Mouse (Mus musculus) liver, postnatal 0 days (tissue): Measurements from ENCODE around the gene Vasp. TPM values are rescaled to one million over a fixed set of nuclear protein-coding genes. Genes with fewer than 3 reads are reported as not detected.
A peak's percentile ranks its signal among the peaks of the same experiment; 100 is the strongest.

Experiments
- ATAC-seq: fragments of 200-750 bp; cut with Nextera tagmentation; 2 replicates; pipeline ENCODE4 v1.8.0; 2017; ENCODE audit warnings: mild to moderate bottlenecking, moderate library complexity
- DNase-seq: peaks from one replicate; pipeline ENCODE4 v3.0.0-alpha.2; 2016
- H3K27ac ChIP-seq: fragments of 300-500 bp; sonication (generic); 2 replicates; pipeline ENCODE4 v1.5.1; 2014; ENCODE audit warnings: antibody characterized with exemption, moderate library complexity, mild to moderate bottlenecking, low read depth
- H3K27me3 ChIP-seq: fragments of 300-500 bp; sonication (generic); 2 replicates; pipeline ENCODE4 v1.6.1; 2014; ENCODE audit warnings: low read length, control low read depth, mixed read lengths; ENCODE audit not compliant: insufficient read depth
- H3K36me3 ChIP-seq: fragments of 300-500 bp; sonication (generic); replicated peaks from 2 replicates; pipeline ENCODE4 v1.6.1; 2014; ENCODE audit warnings: mild to moderate bottlenecking, control low read depth, low read length, moderate library complexity, mixed read lengths; ENCODE audit not compliant: insufficient read depth
- H3K4me1 ChIP-seq: fragments of 300-500 bp; sonication (generic); 2 replicates; pipeline ENCODE4 v1.6.1; 2014; ENCODE audit warnings: antibody characterized with exemption, mild to moderate bottlenecking, control low read depth; ENCODE audit not compliant: insufficient read depth
- H3K4me2 ChIP-seq: fragments of 300-500 bp; sonication (generic); 2 replicates; pipeline ENCODE4 v1.6.1; 2014; ENCODE audit warnings: low read depth, mild to moderate bottlenecking, low read length, moderate library complexity, mixed read lengths
- H3K4me3 ChIP-seq: fragments of 300-500 bp; sonication (generic); 2 replicates; pipeline ENCODE4 v1.5.1; 2014; ENCODE audit warnings: low read depth, low read length
- H3K9ac ChIP-seq: fragments of 300-500 bp; sonication (generic); replicated peaks from 2 replicates; pipeline ENCODE4 v1.6.1; 2014; ENCODE audit warnings: mild to moderate bottlenecking, moderate library complexity
- H3K9me3 ChIP-seq: fragments of 300-500 bp; sonication (generic); 2 replicates; pipeline ENCODE4 v1.6.1; 2016; ENCODE audit warnings: mild to moderate bottlenecking, control low read depth, low read length, mixed read lengths
- CTCF ChIP-seq: sonication (generic); IDR thresholded peaks from 2 replicates; pipeline ENCODE4 v1.5.1; 2016; ENCODE audit warnings: antibody characterized with exemption, low read depth
- EP300 ChIP-seq: IDR thresholded peaks from 2 replicates; pipeline ENCODE4 v1.6.1; 2016; ENCODE audit warnings: antibody characterized with exemption, low read depth, mild to moderate bottlenecking
- WGBS: fragments of 180-500 bp; shearing (Covaris S2); extraction: QIAGEN DNeasy Blood & Tissue Kit; methylation state at CpG from one replicate; pipeline ENCODE4 v1.1.7; 2014; ENCODE audit not compliant: insufficient replicate concordance; 5-methylcytosine and 5-hydroxymethylcytosine counted together
- polyA plus RNA-seq: library from polyadenylated mRNA; unstranded; fragments of >200 nt; fragmentation: Nextera tagmentation; extraction: Ambion mirVana; gene quantifications from 2 replicates; pipeline ENCODE4 v1.2.1, GENCODE M21; 2015

Vasp gene
- polyA plus RNA-seq, 1 experiment from 2014 or later: 36.2 TPM

- Histone ChIP-seq H3K4me3 (peak overlapping the region; percentile 96), H3K27me3 (no peaks in the 10 kb centered on the region), H3K4me2 (peak overlapping the region; percentile 99), H3K27ac (peak overlapping the region; percentile 94), H3K36me3 (peaks cover 11% of the 10 kb centered on the region), H3K4me1 (peaks cover 52% of the 10 kb centered on the region), H3K9ac (peak overlapping the region; percentile 90), H3K9me3 (no peaks in the 10 kb centered on the region)
- WGBS: 23% methylated on average over 10 of the region's 10 CpGs
- ATAC-seq: no peak
- no peak for DNase-seq
- TF ChIP-seq EP300 (no peak), CTCF (no peak)
Measured at GRCm38 (mm10) chr7:19268993-19269681, 2.5 kb downstream of the Vasp start.

GRCm38 (mm10) chr7:19267051-19267450 lies 4.6 kb downstream of the Vasp start:
- peaks cover 49% of the 10 kb centered on the region for H3K4me1 ChIP-seq

GRCm38 (mm10) chr7:19265928-19266822 lies 5.4 kb downstream of the Vasp start:
- 28% methylated on average over 10 of the region's 10 CpGs for WGBS
- Histone ChIP-seq H3K4me1 (peaks cover 49% of the 10 kb centered on the region), H3K27me3 (no peaks in the 10 kb centered on the region), H3K36me3 (peaks cover 32% of the 10 kb centered on the region), H3K4me2 (peak overlapping the region; percentile 67), H3K4me3 (peak overlapping the region; percentile 25), H3K9ac (peak overlapping the region; percentile 46), H3K27ac (peak overlapping the region; percentile 61), H3K9me3 (no peaks in the 10 kb centered on the region)
- TF ChIP-seq EP300 (no peak), CTCF (no peak)
- ATAC-seq (peak; percentile 15; the same call in 1 of the 2 replicates), DNase-seq (peak; percentile 63)

More at GRCm38 (mm10) chr7:19267051-19267450, 4.6 kb downstream of the Vasp start:
- DNase-seq (peak; percentile 30), ATAC-seq (no peak)
- Histone ChIP-seq H3K27me3 (no peaks in the 10 kb centered on the region), H3K4me2 (peak overlapping the region; percentile 67), H3K9me3 (no peaks in the 10 kb centered on the region), H3K36me3 (peaks cover 23% of the 10 kb centered on the region), H3K9ac (no peak overlapping the region; the same call in 1 of the 2 replicates), H3K27ac (peak overlapping the region; percentile 61), H3K4me3 (peak overlapping the region; percentile 25; the same call in 1 of the 2 replicates)
- TF ChIP-seq EP300 (no peak), CTCF (no peak)
- WGBS: 38% methylated on average over 10 of the region's 10 CpGs

- no peak for TF ChIP-seq EP300
- TF ChIP-seq CTCF: no peak
- Histone ChIP-seq H3K27ac (peak overlapping the region; percentile 61), H3K27me3 (no peaks in the 10 kb centered on the region), H3K9ac (peak overlapping the region; percentile 46), H3K9me3 (no peaks in the 10 kb centered on the region), H3K36me3 (peaks cover 42% of the 10 kb centered on the region), H3K4me1 (peaks cover 45% of the 10 kb centered on the region), H3K4me2 (peak overlapping the region; percentile 67), H3K4me3 (peak overlapping the region; percentile 24)
- 60% methylated on average over 7 of the region's 7 CpGs for WGBS
- no peak; the same call in 1 of the 2 replicates for ATAC-seq
- peak; percentile 32 for DNase-seq
Measured at GRCm38 (mm10) chr7:19265147-19265546, 6.5 kb downstream of the Vasp start.

GRCm38 (mm10) chr7:19258336-19258735 lies 13.3 kb downstream of the Vasp start:
- no peak for DNase-seq
- peak overlapping the region; percentile 45 for H3K4me2 ChIP-seq

More at GRCm38 (mm10) chr7:19258336-19258735, 13.3 kb downstream of the Vasp start:
- Histone ChIP-seq H3K9ac (no peak overlapping the region), H3K4me1 (0 out of 2 replicates have a peak, but pooled peaks cover 3% of the 10 kb centered on the region), H3K36me3 (peaks cover 73% of the 10 kb centered on the region), H3K27me3 (no peaks in the 10 kb centered on the region), H3K27ac (0 out of 2 replicates have a peak overlapping the region, but pooled peaks have one; percentile 52), H3K9me3 (no peaks in the 10 kb centered on the region), H3K4me3 (peak overlapping the region; percentile 19; the same call in 1 of the 2 replicates)
- no peak for ATAC-seq
- TF ChIP-seq CTCF: no peak
- no peak for TF ChIP-seq EP300
- WGBS: 66% methylated on average over 3 of the region's 3 CpGs
